18 mouse cellular contexts compared by ENCODE assay signal in the genomic region with DNA sequence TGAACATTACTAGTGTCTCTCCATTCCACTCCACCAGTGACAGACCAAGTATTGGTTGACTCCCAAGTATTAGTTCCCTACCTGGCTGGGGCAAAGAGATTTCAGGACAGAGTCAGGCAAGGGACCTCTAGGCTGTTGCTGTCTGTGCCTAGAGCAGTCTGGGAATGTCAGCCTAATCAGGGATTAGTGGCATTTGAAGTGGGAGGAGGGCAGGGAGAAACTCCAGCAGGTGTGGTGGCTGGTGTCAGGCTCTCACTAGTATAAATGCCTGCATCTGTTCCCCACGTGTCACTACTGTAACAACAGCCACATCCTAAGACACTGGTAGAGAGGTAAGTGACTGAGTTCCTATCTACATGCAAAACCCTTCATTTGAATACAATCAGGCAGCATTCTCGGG.
"Had no signal": no experiment of that assay in that cellular context is flagged by ENCODE, and none has a peak within 500 bp of the region (broad histone marks: within the 10 kb centered on the region; RNA-seq: fewer than 3 reads in every experiment).

No protein-coding gene starts in this region.

- H3K4me2 ChIP-seq: lung, embryonic 14.5 days; midbrain, embryonic 13.5 days; stomach, embryonic 15.5 days had no signal

- ATAC-seq: intestine, postnatal 0 days; lung, postnatal 0 days; midbrain, embryonic 13.5 days; midbrain, embryonic 16.5 days had no signal

- H3K36me3 ChIP-seq: liver, embryonic 13.5 days; midbrain, embryonic 10.5 days; midbrain, embryonic 13.5 days; stomach, embryonic 15.5 days had no signal

- H3K27ac ChIP-seq: kidney, postnatal 0 days; layer of hippocampus, adult 2 months; liver, embryonic 13.5 days; midbrain, embryonic 10.5 days; midbrain, embryonic 13.5 days; stomach, embryonic 15.5 days had no signal

- H3K4me3 ChIP-seq: layer of hippocampus, adult 2 months; liver, embryonic 13.5 days; midbrain, embryonic 10.5 days; midbrain, embryonic 13.5 days; stomach, embryonic 15.5 days had no signal

- H3K27me3 ChIP-seq: liver, embryonic 13.5 days; stomach, embryonic 15.5 days had no signal

- H3K9ac ChIP-seq: liver, embryonic 13.5 days; lung, embryonic 14.5 days; midbrain, embryonic 13.5 days; stomach, embryonic 15.5 days had no signal

- H3K9me3 ChIP-seq: liver, embryonic 13.5 days; megakaryocyte, embryonic 14.5 days; midbrain, embryonic 10.5 days; midbrain, embryonic 13.5 days; stomach, embryonic 15.5 days had no signal

- DNase-seq: kidney, postnatal 25 days; layer of hippocampus, adult 9-11 months; liver, embryonic 13.5 days; lung, embryonic 14.5 days; right cerebral cortex, adult 18-20 months; right cerebral cortex, postnatal 14 days; right cerebral cortex, postnatal 4 days; spleen, adult 18-20 months; thymus, postnatal 25 days had no signal
